Mouse (Mus musculus) heart, postnatal 0 days (tissue): Measurements from ENCODE around the gene Fam89b. TPM values are rescaled to one million over a fixed set of nuclear protein-coding genes. Genes with fewer than 3 reads are reported as not detected.
A peak's percentile ranks its signal among the peaks of the same experiment; 100 is the strongest.

Experiments used
- ATAC-seq: fragments of 200-750 bp; cut with Nextera tagmentation; 2 replicates; pipeline ENCODE4 v1.8.0; 2017; ENCODE audit warnings: low read depth, moderate number of reproducible peaks, moderate library complexity; ENCODE audit not compliant: insufficient read depth
- DNase-seq: peaks from one replicate; pipeline ENCODE4 v3.0.0-alpha.2; 2016; ENCODE audit warnings: low spot score
- H3K27ac ChIP-seq: fragments of 300-500 bp; sonication (generic); 2 replicates; pipeline ENCODE4 v1.5.1; 2014; ENCODE audit warnings: low read depth, mild to moderate bottlenecking
- H3K27me3 ChIP-seq: fragments of 300-500 bp; sonication (generic); 2 replicates; pipeline ENCODE4 v1.6.1; 2014; ENCODE audit warnings: low read length, mixed read lengths; ENCODE audit not compliant: control insufficient read depth, insufficient read depth
- H3K36me3 ChIP-seq: fragments of 300-500 bp; sonication (generic); replicated peaks from 2 replicates; pipeline ENCODE4 v1.6.1; 2014; ENCODE audit warnings: low read length, mixed read lengths; ENCODE audit not compliant: control insufficient read depth, insufficient read depth
- H3K4me1 ChIP-seq: fragments of 300-500 bp; sonication (generic); 2 replicates; pipeline ENCODE4 v1.6.1; 2014; ENCODE audit warnings: antibody characterized with exemption; ENCODE audit not compliant: control insufficient read depth, insufficient read depth
- H3K4me2 ChIP-seq: fragments of 300-500 bp; sonication (generic); 2 replicates; pipeline ENCODE4 v1.6.1; 2014; ENCODE audit warnings: low read depth, mild to moderate bottlenecking, low read length, moderate library complexity
- H3K4me3 ChIP-seq: fragments of 300-500 bp; sonication (generic); 2 replicates; pipeline ENCODE4 v1.5.1; 2014; ENCODE audit warnings: low read depth, low read length
- H3K9ac ChIP-seq: fragments of 300-500 bp; sonication (generic); replicated peaks from 2 replicates; pipeline ENCODE4 v1.6.1; 2014; ENCODE audit warnings: low read depth, low read length, mixed read lengths
- H3K9me3 ChIP-seq: fragments of 300-500 bp; sonication (generic); replicated peaks from 2 replicates; pipeline ENCODE4 v1.6.1; 2016; ENCODE audit warnings: low read length; ENCODE audit not compliant: control insufficient read depth
- CTCF ChIP-seq: IDR thresholded peaks from 2 replicates; pipeline ENCODE4 v1.5.1; 2016; ENCODE audit warnings: antibody characterized with exemption, control low read depth, low read depth
- EP300 ChIP-seq: IDR thresholded peaks from 2 replicates; pipeline ENCODE4 v1.6.1; 2016; ENCODE audit warnings: antibody characterized with exemption, low read depth
- WGBS: fragments of 180-500 bp; shearing (Covaris S2); extraction: QIAGEN DNeasy Blood & Tissue Kit; methylation state at CpG from one replicate; pipeline ENCODE4 v1.1.7; 2014; 5-methylcytosine and 5-hydroxymethylcytosine counted together
- polyA plus RNA-seq: library from polyadenylated mRNA; unstranded; fragments of >200 nt; fragmentation: Nextera tagmentation; extraction: Ambion mirVana; gene quantifications from 2 replicates; pipeline ENCODE4 v1.2.1, GENCODE M21; 2015
- total RNA-seq: library from RNA; depleted of rRNA; stranded (reverse); fragments of >200 nt; gene quantifications from 2 replicates; pipeline ENCODE4 v1.2.3, GENCODE M21; 2014; ENCODE audit warnings: low replicate concordance

Gene Fam89b
- total and polyA plus RNA-seq, 2 experiments from 2014 or later = 76.6 to 118 TPM

GRCm38 (mm10) chr19:5734325-5734724 lies 4.9 kb upstream of the Fam89b start:
- peaks cover 7% of the 10 kb centered on the region; the same call in 1 of the 2 replicates for H3K4me1 ChIP-seq
- H3K9ac ChIP-seq = no peak overlapping the region
- no peak for ATAC-seq
- DNase-seq = no peak
- no peak overlapping the region for H3K4me3 ChIP-seq
- WGBS = 67% methylated on average over 9 of the region's 9 CpGs
- H3K36me3 ChIP-seq = no peaks in the 10 kb centered on the region
- no peak overlapping the region for H3K4me2 ChIP-seq
- H3K27me3 ChIP-seq = no peaks in the 10 kb centered on the region
- no peaks in the 10 kb centered on the region for H3K9me3 ChIP-seq
- TF ChIP-seq EP300 (no peak), CTCF (no peak)
- no peak overlapping the region for H3K27ac ChIP-seq

DNA sequence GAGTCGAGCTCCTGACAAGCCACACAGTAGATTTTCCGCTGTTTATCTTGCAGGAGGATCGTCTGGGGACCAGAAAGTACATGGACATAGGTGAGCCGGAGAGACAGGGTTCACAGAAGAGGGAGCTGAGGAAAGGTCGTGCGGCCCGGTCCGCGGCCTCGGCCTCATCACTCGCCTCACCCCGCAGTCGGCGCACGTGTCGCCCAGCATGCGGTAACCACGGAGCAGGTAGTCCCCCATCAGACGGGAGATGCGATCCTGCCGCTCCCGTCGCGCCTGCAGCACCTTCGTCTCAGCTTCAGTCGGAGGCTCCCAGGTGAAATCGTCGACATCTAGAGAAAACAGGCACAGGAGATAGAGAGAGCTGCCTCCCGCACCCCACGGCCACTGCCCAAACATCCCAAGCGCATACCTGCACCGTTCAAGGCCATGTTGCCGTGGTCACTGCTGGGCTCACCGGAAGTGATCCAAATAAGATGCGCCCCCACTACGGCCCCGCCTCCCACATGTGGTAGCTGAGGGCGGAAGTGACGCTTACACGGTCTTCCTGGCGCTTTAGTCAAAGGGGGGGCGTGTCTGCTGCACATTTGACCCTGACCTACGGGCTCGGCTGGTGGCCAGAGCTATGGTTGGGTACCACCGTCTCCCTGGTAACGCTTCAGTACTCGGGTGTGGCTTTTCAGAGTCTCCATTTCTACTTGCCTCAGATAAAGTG lies 2.0 kb upstream of the Fam89b start:
- no peak for TF ChIP-seq EP300
- no peak for TF ChIP-seq CTCF
- no peaks in the 10 kb centered on the region for H3K9me3 ChIP-seq
- H3K4me1 ChIP-seq = peaks cover 24% of the 10 kb centered on the region
- no peaks in the 10 kb centered on the region for H3K36me3 ChIP-seq
- peak overlapping the region; percentile 64 for H3K9ac ChIP-seq
- under 1% methylated on average over 47 of the region's 47 CpGs for WGBS
- ATAC-seq (peak; percentile 85), DNase-seq (peak; percentile 91)
- no peaks in the 10 kb centered on the region for H3K27me3 ChIP-seq
- H3K4me2 ChIP-seq = peak overlapping the region; percentile 96
- 0 out of 2 replicates have a peak overlapping the region, but pooled peaks have one; percentile 18 for H3K27ac ChIP-seq
- H3K4me3 ChIP-seq = peak overlapping the region; percentile 74

DNA sequence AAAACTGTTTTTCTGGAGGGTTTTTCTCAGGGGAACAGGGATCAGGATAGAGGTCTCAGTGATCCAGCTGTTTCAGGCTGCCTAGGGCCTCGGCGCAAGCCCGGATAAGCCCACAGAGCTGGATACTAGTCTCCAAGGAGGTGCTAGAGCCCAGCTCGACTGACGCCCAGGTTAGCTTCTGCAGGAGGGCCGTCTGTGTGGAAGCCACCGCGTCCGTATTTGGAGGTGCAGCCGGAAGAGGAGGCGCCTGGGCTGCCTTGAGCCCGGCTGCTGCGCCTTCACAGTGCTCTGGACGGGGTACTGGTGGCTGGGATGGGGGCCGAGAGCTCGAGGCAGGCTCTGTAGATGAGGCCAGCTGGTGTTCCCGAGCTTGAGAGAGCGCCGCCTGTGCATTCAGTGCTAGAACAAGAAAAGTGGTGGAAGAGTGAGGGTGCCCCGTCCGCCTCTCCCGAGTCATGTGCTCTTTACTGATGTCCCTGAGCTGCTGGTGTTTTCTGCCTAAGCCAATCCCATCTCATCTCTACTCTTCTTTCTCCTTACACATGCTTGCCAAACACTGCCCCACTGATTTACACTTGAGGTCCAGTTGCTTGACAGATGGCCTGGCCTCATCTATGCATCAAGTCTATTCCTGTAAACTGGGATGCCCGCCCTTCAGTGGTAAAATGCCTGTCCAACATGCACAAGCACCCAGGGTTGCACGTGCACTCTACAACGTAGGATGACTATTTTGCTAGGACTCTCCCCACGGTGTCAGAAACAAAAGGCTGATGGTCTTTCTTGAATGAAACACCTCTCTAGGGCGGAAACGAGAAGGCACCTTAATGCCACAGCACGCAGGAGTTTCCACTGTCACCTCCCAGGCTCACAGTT lies 1.1 kb upstream of the Fam89b start:
- no peaks in the 10 kb centered on the region for H3K36me3 ChIP-seq
- peak overlapping the region; percentile 96 for H3K4me2 ChIP-seq
- TF ChIP-seq EP300 (no peak), CTCF (no peak)
- H3K9me3 ChIP-seq = no peaks in the 10 kb centered on the region
- no peak overlapping the region for H3K27ac ChIP-seq
- H3K9ac ChIP-seq = peak overlapping the region; percentile 64
- H3K4me1 ChIP-seq = peaks cover 24% of the 10 kb centered on the region
- 75% methylated on average over 29 of the region's 29 CpGs for WGBS
- no peaks in the 10 kb centered on the region for H3K27me3 ChIP-seq
- DNase-seq (no peak), ATAC-seq (no peak)
- H3K4me3 ChIP-seq = peak overlapping the region; percentile 74

- Histone ChIP-seq H3K4me2 (peak overlapping the region; percentile 86), H3K9me3 (no peaks in the 10 kb centered on the region), H3K27ac (peak overlapping the region; percentile 85), H3K9ac (peak overlapping the region; percentile 91), H3K36me3 (no peaks in the 10 kb centered on the region; the same call in 1 of the 2 replicates), H3K4me1 (peaks cover 32% of the 10 kb centered on the region), H3K27me3 (no peaks in the 10 kb centered on the region), H3K4me3 (peak overlapping the region; percentile 91)
- ATAC-seq (no peak), DNase-seq (peak; percentile 43)
- WGBS = 6% methylated on average over 37 of the region's 37 CpGs
- TF ChIP-seq EP300 (no peak), CTCF (0 out of 2 replicates have a peak, but pooled peaks have one; percentile 2)
Measured at GRCm38 (mm10) chr19:5728631-5729443, 616 bp downstream of the Fam89b start.

DNA sequence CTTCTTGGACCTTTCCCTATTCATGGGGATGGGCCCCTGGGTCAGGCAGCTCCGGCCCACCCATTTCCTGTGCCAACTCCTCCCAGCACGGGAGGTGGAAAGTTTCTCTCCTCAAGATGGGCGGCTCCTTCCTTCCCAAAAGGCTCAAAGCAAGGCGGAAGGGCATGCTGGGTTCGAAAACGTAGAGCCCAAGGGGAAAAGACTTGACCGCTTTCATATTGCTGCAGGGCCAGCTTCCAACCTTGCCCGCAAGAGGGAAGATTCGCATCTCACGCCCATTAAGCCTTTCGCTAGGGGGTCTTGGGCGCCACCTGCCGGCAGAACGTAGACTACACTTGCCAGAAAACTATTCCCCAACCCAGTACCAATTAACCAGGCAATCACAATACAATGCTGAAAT lies 1.8 kb downstream of the Fam89b start:
- WGBS = 1% methylated on average over 14 of the region's 14 CpGs
- TF ChIP-seq EP300 (peak; percentile 40; the same call in 1 of the 2 replicates), CTCF (peak; percentile 95)
- H3K4me3 ChIP-seq = peak overlapping the region; percentile 91

More for the DNA sequence above, 1.8 kb downstream of the Fam89b start:
- Histone ChIP-seq H3K4me1 (peaks cover 35% of the 10 kb centered on the region), H3K9ac (peak overlapping the region; percentile 21; the same call in 1 of the 2 replicates), H3K4me2 (peak overlapping the region; percentile 86), H3K27me3 (no peaks in the 10 kb centered on the region), H3K27ac (peak overlapping the region; percentile 95), H3K36me3 (peaks cover 4% of the 10 kb centered on the region), H3K9me3 (no peaks in the 10 kb centered on the region)
- DNase-seq (peak; percentile 78), ATAC-seq (no peak)
